Mouse (Mus musculus) heart, adult 8-10 months (tissue): ENCODE results near the gene Arl3. TPM values are rescaled to one million over a fixed set of nuclear protein-coding genes. Genes with fewer than 3 reads are reported as not detected.
A peak's percentile ranks its signal among the peaks of the same experiment; 100 is the strongest.

Experiments
- DNase-seq: peaks from one replicate; pipeline ENCODE4 v3.0.0; 2022; ENCODE audit warnings: low spot score
- total RNA-seq, 4 experiments: library from RNA; stranded (reverse); gene quantifications; 2 replicates each; pipeline ENCODE4 v1.2.4; 2022

The Arl3 gene
- total RNA-seq, 4 experiments from 2014 or later: 31.3 to 56.0 (median 43.5) TPM

GRCm38 (mm10) chr19:46501401-46502068 lies 71.5 kb downstream of the Arl3 start, which contains the start of gene Trim8:
TSS of gene Trim8 (plus strand) at chr19:46501702.
- peak; percentile 85 for DNase-seq

DNA sequence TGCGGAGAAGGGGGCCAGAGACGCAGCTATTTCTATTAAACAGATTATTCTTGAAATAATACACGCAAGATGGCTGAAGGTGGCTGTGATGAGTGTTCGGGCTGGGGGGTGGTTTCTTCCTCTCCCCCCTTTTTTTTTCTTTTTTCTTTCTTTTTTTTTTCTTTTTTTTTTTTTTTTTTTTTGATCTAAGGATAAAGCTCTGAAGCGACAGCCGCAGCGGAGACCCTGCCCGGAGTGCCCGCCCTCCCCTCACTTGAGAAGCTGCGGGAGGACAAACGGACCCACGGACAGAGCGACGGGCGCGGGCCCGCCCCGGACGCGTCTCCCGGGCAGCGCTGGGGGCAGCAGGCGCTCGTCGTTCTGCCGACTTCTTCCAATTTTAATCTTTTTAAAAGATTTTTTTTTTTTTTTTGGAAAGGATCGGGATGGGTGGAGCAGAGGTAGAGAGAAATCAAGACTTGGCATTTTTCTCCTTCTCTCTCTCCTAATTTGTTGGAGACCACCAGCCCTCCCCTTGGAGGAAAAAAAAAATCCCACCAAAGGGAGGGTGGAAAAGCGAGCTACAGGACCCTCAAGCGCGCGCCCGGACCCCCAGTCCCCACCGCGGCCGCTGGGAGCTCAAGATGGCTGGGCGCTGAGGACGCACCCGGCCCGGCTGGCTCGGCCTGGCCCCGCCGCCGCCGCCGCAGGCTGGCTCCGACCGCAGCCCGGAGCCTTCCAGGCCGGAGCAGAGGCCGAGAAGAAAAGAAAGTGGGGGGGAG lies 72.2 kb downstream of the Arl3 start:
- no peak for DNase-seq

DNA sequence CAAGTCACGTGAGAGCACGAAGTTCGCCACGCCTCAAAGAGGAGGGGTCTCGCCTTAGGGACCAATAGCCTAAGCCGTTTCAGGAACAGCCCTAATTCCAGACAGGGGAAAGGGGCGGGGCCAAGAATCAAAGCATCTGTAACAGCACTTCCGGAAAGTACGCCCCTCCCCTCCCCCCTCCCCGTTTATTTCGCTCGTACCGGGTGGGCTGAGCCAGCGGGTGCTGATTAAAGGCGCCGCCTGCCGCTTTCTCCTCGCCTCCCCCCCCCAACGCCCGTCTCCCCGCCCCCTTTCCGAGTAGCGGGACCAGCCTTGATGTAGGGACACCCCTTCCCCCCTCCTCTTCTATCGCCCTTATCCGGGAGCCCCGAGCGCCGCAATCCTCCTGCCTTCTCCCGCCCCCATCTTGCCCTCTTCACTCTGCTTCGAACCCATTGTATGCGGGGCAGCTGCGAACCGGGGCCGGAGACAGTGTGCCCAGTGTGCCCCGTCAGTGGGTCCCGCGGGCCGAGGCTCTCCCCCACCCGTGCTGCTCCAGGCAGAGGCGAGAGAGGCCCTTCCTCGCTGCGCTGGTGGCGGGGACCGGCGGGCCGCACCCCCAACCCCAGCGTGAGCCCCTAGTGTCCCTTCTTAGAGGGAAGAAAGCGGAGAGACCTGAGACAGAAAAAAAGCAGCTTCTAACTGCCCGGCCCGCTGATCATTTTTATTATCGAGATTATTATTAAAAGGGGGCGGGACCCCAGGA lies 73.0 kb downstream of the Arl3 start:
- peak; percentile 98 for DNase-seq

GRCm38 (mm10) chr19:46499539-46499835 lies 73.5 kb downstream of the Arl3 start:
- DNase-seq: no peak

- no peak for DNase-seq
Observed at GRCm38 (mm10) chr19:46497230-46497629, 75.8 kb downstream of the Arl3 start.

GRCm38 (mm10) chr19:46495136-46495535 lies 77.9 kb downstream of the Arl3 start:
- no peak for DNase-seq

GRCm38 (mm10) chr19:46490634-46491033 lies 82.4 kb downstream of the Arl3 start:
- DNase-seq: no peak

DNA sequence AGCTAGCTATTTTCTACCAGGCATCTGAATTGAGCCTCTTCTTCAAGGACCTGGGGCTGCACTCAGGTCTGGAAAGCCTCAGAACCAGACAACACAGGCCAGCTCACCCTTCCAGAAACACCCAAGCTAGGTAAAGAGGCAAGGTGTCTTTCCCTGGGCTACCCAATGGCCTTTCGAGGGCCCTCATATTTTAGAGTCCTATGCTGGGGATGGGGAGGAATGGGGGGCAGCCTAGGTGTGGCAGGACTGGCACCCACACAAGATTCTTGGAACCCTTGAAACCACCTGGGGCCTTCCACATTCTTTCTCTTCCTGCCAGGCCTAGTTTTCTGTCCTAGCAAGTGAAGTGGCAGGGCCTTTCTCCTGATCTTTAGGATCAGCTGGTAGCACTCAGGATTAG lies 83.5 kb downstream of the Arl3 start:
- no peak for DNase-seq

- DNase-seq: no peak
Observed at GRCm38 (mm10) chr19:46486709-46487108, 86.3 kb downstream of the Arl3 start.

DNA sequence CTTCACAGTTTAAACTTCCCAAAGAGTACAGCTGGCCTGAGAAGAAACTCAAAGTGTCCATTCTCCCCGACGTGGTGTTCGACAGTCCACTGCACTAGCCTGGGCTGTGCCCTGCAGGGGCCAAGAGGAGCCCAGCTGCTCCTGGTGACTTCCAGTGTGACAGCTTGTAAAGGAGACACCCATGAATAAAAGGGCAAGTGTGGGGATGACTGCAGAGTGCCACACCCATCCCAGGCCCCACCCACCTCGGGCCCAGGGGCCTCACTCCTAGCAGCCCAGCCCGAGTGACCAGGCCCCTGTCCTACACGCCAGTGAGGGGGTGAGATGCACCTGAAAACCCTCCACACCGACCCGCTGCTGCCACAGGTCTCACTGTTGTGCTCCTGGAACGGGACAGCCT lies 87.2 kb downstream of the Arl3 start:
- DNase-seq: no peak

- peak; percentile 88 for DNase-seq
Observed at GRCm38 (mm10) chr19:46484518-46484917, 88.5 kb downstream of the Arl3 start.

DNA sequence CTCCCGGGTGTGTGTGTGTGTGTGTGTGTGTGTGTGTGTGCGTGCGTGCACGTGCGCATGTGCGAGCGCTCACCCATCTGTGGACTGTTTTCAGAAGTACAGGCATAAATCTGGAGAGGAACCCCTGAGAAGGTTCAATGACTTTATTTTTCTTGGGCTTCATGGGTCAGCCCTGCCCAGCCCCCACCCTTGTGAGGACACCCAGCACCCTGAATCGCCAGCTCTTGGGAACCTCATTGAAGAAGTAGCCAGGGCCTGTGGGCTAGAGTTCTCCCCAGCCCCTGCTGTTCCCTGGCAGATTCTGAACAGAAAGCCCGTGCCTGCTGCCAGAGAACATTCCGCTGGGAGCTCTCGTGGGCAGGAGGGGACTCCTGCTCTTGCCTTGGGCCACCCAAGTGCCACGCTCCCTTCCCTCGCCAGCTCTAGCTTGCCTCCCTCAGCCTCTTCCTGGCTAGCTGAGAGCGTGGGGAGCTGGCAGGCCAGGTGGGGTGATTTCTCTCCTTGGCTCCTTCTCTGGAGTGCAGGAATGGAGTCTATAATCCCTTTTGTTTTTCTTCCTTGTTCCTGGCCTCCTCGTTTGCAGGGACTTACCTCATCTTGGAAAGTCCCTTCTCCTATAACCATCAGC lies 89.2 kb downstream of the Arl3 start:
- DNase-seq: no peak

DNA sequence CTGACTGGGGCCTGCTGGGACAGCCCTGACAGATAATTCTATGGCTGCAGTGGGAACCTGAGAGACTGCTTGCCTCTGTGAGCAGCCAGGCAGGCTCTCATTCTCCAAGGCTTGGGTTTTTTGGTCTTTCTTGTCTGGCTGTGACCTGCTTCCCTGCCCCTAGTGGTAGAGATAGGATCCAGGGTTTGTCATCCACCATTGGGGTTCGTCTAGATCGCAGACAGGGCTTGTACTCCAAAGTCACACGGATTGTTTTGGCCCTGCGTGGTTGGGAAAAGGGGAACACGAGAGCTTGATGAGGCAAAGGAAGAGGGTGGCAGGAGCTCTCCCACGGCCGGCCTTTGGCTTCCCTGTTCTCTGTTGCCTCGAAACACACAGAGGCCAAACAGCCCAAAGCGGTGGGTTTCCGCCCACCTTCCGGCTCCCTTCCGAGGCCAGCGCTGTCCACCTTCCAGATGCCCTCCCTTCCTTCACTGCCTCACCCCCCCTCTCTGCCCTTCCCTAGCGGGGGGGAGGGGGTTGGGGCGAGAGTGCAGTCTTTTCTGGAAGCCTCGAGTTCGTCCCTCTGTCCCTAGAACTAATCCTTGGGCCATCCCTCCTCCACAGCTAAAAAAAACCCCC lies 90.0 kb downstream of the Arl3 start:
- DNase-seq: no peak

DNA sequence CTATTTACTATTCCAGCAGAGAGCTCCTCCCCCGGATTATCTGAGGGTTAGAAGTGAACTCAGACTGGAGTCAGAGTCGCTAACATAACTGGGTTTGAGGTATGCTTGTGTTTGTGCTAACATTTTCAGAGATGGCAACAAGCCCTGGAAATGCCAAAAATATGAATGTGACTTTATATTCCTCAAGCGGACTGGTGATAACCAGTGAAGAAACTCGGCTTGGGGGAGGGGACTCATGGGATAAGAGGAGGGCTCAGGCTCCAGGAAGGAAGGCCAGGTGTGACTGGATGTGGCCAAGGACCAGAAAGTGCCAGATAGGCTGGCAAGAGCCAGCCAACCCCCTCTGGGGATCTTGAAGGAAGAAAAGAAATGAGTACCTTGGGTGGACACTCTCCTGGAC lies 91.2 kb downstream of the Arl3 start:
- DNase-seq: no peak

- no peak for DNase-seq
Observed at GRCm38 (mm10) chr19:46481352-46481751, 91.6 kb downstream of the Arl3 start.

Other genes with a start within 250 kb of the Arl3 start
- under 1 TPM; 0.35 to 0.86 (median 0.53) TPM for gene Psd, start 246.0 kb downstream of the Arl3 start, total RNA-seq
- gene Fbxl15, start 245.0 kb downstream of the Arl3 start, total RNA-seq: 1 to 10 TPM; 4.0 to 6.4 (median 5.6) TPM
- 10 to 100 TPM; 76.5 to 91.0 (median 83.5) TPM for gene Cuedc2, start 234.5 kb downstream of the Arl3 start, total RNA-seq
- 1 to 10 TPM; 3.7 to 4.5 (median 3.8) TPM for gene Mfsd13a, start 232.1 kb downstream of the Arl3 start, total RNA-seq
- gene 2310034G01Rik, start 222.9 kb downstream of the Arl3 start, total RNA-seq: under 1 TPM; 0.44 to 0.66 (median 0.48) TPM
- gene Actr1a, start 177.4 kb downstream of the Arl3 start, total RNA-seq: 10 to 100 TPM; 86.7 to 93.0 (median 89.0) TPM
- gene Sufu, start 176.3 kb downstream of the Arl3 start, total RNA-seq: 10 to 100 TPM; 11.7 to 13.0 (median 12.1) TPM
- 10 to 100 TPM; 31.5 to 38.8 (median 37.6) TPM for gene Trim8, start 71.5 kb downstream of the Arl3 start, total RNA-seq
- 1 to 10 TPM; 2.2 to 4.9 (median 2.7) TPM for gene Sfxn2, start 167 bp upstream of the Arl3 start, total RNA-seq
- 10 to 100 TPM; 46.6 to 60.7 (median 56.0) TPM for gene Wbp1l, start 25.9 kb upstream of the Arl3 start, total RNA-seq
- not detected for gene Cyp17a1, start 100.0 kb upstream of the Arl3 start, total RNA-seq
- 10 to 100 TPM in 1 of 4 experiments, 1 to 10 TPM in 3; 7.7 to 11.1 (median 8.6) TPM for gene Borcs7, start 116.7 kb upstream of the Arl3 start, total RNA-seq
- 100 to 1,000 TPM in 2 of 4 experiments, 10 to 100 TPM in 2; 91.3 to 104 (median 98.7) TPM for gene As3mt, start 134.3 kb upstream of the Arl3 start, total RNA-seq
- 1 to 10 TPM; 5.2 to 8.4 (median 6.0) TPM for gene Cnnm2, start 188.4 kb upstream of the Arl3 start, total RNA-seq